Mouse (Mus musculus): ENCODE measurements around the gene Olfr961.

Olfr961 gene

GRCm38 (mm10) chr9:39644785-39645184, at the start of gene Olfr961:
Olfr961 (plus strand) TSS chr9:39645085.
- no peak for DNase-seq (ENCODE audit: extremely low read depth, low read depth, low spot score)

DNA sequence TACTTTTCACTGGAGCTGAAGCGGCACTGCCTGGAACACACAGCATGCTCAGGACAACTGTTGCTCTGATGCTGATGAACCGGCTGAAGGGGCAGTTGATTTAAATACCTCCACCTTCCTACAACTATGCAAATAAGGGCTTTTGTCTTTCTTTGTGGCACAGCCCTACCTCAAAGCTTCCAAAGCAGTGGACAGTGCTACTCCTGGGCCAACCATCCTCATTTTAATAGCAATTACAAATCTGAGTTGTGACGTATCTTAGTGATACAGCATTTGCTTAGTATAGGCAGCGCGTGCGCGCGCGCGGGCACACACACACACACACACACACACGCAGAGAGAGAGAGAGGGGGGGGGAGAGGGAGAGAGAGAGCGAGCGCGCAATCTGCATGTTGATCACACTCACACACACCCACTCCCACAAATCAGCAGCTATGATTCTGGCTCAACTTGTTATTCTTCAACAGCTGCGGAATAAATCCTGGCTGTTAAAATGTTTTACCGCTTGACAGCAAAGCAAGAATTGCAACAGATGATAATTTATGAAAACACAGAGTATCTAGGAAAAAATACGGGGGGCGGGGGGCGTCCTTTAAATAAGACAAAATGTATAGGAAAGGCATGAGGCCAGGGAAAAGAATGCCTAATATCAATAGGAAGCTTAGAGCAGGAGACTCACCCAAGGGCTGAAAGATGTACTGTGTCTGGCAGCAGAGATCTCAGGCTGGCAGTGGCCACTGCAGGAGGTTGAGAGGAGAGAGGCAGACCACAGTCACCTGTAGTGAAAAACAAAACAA, 42.2 kb upstream of the Olfr961 start:
- no peak for DNase-seq (ENCODE audit: extremely low read depth, low read depth, low spot score)

DNA sequence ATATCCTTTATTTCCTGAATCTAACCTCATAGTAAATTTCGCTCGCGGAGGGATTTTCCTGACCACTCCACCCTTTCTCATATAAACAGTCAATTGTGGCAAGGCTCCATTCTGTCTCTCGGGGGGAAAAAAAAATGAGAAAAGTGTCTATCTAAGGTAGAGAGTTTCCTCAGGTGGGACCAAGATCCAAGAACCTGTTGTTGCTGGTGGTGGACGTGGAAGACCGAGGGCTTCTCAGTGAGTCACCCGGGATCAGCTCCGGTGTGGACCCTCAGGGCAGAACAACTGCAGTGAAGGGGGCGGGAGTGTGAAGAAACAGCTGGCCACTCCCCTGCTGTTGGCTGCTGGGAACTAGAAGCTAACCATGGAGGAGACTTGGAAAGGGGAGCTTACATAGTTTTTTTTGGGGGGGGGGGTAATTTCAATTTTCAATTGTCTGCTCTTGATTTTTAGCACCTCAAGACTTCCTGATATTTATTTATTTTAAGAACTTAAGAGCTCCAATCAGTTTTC, 41.5 kb upstream of the Olfr961 start:
- DNase-seq (ENCODE audit: extremely low read depth, low read depth, low spot score) = no peak

DNA sequence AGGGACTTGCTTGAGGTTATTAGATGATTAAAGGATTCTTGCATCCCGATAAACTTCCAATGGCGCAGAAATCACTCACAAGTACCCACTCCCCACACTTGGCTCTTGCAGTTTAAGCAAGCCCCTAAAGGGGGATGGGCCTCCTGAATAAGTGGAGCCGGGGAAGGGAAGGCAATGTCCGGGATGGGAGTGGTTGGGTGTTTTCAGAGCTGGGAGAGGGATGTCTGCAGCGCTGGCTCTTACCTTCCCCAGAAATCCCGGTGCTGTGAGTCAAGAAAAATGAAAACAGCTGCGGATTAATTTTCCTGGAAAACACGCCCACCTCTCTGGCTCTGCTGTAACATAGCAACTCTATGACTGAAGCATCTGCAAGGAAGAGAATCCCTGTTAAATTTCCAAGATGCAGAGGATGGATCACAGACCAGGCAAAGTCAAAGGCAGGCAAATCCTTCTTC, 40.9 kb upstream of the Olfr961 start, which contains the start of gene AW551984:
AW551984 (minus strand) TSS at position 405 of the 455 bp plus-strand sequence.
- DNase-seq (ENCODE audit: extremely low read depth, low read depth, low spot score) = no peak

DNA sequence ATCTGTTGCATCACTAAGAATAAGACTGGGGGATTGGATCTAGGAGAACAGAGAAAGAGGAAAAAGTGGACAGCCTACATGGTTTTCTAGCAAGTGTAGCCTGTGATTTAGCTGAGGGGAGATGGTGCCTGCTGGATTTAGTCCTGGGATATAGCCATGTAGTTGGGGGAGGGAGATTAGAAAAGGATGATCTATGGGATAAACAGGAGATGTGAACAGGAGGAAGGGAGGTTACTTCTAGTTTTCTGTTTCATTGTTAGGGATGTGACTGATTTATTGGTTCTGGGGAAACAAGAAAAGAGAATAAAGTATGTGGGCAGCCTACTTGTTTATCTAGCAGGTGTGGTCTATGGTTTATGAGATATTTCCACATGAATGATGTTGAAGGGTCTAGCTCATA, 36.4 kb upstream of the Olfr961 start:
- no peak for DNase-seq (ENCODE audit: extremely low read depth, low read depth, low spot score)

DNA sequence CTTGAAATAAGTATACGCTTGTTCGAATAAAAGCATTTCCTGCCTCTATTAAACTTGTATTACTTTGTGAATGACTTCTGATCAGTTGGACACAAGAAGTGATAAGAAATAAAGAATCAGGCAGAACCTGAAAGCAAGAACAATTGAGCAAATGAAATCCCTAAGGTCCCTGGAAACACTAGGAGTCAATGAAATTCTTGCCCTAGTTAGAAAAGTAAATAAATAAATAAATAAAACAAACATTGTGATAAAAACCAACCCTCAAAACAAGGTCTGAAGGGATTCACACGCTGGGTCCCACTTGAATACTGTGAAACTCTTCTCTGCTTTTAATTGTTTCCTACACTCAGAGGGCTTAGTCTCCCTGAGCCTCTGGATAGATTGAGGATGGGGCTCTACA, 34.5 kb upstream of the Olfr961 start, which contains the start of gene Olfr148:
Olfr148 (plus strand) TSS at position 301 of the 400 bp plus-strand sequence.
- DNase-seq (ENCODE audit: extremely low read depth, low read depth, low spot score) = no peak

DNA sequence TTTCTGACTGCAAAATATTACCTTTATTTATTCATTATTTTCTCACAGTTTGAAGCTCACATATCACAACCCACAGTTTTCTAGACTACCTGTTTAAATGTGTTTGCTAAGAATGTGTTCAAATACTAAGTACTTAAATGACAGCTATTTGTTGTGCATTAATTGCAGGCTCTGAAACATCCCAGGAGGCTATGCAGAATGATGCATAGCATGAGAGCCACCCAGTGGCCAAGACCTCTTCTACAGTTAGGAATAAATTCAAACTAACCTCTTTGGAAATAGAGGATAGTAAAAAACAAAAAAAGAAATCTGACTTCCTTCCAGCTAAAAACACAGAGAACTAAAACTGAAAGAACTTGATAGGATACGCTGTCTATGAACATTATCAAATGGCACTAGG, 32.9 kb upstream of the Olfr961 start:
- no peak for DNase-seq (ENCODE audit: extremely low read depth, low read depth, low spot score)

GRCm38 (mm10) chr9:39621073-39621472, 23.8 kb upstream of the Olfr961 start, which contains the start of gene Olfr960:
Olfr960 (plus strand) TSS chr9:39621373.
- no peak for DNase-seq (ENCODE audit: extremely low read depth, low read depth, low spot score)

GRCm38 (mm10) chr9:39623783-39624182, 21.1 kb upstream of the Olfr961 start:
- no peak for DNase-seq (ENCODE audit: extremely low read depth, low read depth, low spot score)

GRCm38 (mm10) chr9:39624711-39625110, 20.2 kb upstream of the Olfr961 start:
- no peak for DNase-seq (ENCODE audit: extremely low read depth, low read depth, low spot score)

- no peak for DNase-seq (ENCODE audit: extremely low read depth, low read depth, low spot score)
Observed at GRCm38 (mm10) chr9:39629069-39629468, 15.8 kb upstream of the Olfr961 start.

DNA sequence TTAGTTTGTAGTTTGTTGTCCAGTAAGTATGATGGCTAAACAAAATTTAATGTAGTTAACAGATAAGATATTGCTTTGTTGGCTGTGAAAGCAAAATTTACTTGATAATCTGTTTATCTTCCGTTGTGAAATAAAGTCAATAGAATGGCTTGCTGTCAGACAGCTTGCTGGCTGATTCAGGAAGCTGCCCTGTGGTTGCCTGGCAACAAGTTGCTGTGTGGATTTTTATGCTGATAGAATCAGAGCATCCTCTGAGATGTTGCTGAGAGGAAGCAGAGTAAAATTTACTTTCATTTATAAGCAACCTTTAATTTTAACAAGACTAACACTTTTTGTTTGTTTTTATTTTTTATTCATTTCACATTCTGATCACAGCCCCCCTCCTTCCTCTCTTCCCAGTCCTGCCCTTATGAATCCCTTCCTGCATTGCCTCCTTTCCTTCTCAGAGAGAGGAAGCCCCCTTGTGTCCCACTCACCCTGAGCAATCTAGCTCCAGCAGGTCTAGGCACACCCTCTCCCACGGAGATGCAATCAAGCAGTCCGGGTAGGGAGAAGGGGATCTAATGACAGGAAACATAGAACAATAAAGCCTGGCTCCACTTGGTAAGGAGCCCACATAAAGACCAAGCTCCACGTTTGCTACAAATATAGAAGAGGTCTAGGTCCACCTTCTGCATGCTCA, 10.8 kb upstream of the Olfr961 start:
- no peak for DNase-seq (ENCODE audit: extremely low read depth, low read depth, low spot score)

DNA sequence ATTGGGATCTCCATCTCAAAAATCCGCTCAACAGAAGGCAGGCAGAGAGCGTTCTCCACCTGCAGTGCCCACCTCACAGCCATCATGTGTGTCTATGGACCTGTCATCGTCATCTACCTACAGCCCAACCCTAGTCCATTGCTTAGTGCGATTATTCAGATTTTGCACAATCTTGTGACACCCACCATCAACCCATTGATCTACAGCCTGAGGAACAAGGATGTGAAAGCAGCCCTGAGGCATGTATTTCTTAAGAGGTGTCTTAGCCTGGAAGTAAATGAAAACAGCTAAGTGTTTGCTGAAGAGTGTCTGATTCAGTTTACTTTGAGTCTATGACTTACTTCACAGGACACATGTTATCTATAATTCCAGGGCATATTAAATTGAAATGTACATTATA, 2.5 kb downstream of the Olfr961 start:
- DNase-seq (ENCODE audit: extremely low read depth, low read depth, low spot score) = no peak

- no peak for DNase-seq (ENCODE audit: extremely low read depth, low read depth, low spot score)
Observed at GRCm38 (mm10) chr9:39654756-39655396, 10.0 kb downstream of the Olfr961 start.

DNA sequence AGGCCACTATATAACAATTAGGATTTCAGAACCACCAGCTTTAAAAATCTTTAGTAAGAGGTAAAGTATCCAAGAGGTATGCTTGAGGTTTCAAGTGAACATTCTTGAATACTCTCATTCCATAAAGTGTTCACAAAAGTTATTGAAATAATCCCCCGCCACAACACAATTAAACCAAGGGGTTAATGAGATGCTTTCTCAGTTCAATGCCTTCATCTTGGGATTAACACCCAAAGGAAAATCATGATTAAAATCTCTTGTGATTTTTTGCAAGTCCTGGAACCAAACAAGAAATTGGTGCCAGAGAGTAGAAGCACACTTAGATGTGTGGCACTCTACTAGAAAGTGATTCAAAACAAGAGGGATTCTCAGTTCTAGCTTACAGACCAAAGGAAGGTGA, 22.0 kb downstream of the Olfr961 start, which contains the start of gene Olfr963:
Olfr963 (plus strand) TSS at position 301 of the 400 bp plus-strand sequence.
- no peak for DNase-seq (ENCODE audit: extremely low read depth, low read depth, low spot score)

DNA sequence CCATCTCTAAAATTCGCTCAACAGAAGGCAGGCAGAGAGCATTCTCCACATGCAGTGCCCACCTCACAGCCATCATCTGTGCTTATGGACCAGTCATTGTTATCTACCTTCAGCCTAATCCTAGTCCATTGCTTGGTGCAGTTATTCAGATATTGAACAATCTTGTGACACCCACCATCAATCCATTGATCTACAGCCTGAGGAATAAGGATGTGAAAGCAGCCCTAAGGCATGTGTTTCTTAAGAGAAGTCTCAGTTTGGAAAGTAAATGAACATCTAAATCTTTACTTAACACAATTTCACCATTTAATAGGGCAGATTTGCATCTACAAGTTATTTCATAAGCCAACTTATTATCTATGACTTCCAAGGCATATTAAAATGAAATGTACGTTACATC, 24.8 kb downstream of the Olfr961 start:
- DNase-seq (ENCODE audit: extremely low read depth, low read depth, low spot score) = no peak

- no peak for DNase-seq (ENCODE audit: extremely low read depth, low read depth, low spot score)
Observed at GRCm38 (mm10) chr9:39674820-39675219, 29.9 kb downstream of the Olfr961 start.

- DNase-seq (ENCODE audit: extremely low read depth, low read depth, low spot score) = no peak
Observed at GRCm38 (mm10) chr9:39678557-39678956, 33.7 kb downstream of the Olfr961 start.

- DNase-seq (ENCODE audit: extremely low read depth, low read depth, low spot score) = no peak
Observed at GRCm38 (mm10) chr9:39679280-39679679, 34.4 kb downstream of the Olfr961 start.

All from fat pad, adult 2 months (tissue).